ENCODE assay signal across 8 mouse cellular contexts in genomic region chr7:131881876-131882615, GRCm38 (mm10).
DNase-seq lines count a peak whose midpoint lies in the region; ATAC-seq lines count a peak whose summit lies in the region.

No protein-coding gene starts in this region.

- peak; percentile 89 for ATAC-seq in common myeloid progenitor, adult 5-6 weeks (replicated peaks; ENCODE audit: low read depth, poor library complexity, severe bottlenecking)
- ATAC-seq in lung, embryonic 15.5 days (ENCODE audit: borderline replicate concordance, extremely low read depth, low FRiP score, low TSS enrichment) = peak; percentile 57; the same call in 1 of the 2 replicates

- H3K36me3 ChIP-seq in lung, embryonic 15.5 days = no peaks in the 10 kb centered on the region

- no peak overlapping the region for H3K4me3 ChIP-seq in lung, embryonic 15.5 days

- H3K4me1 ChIP-seq in lung, embryonic 15.5 days = peaks cover 8% of the 10 kb centered on the region; the same call in 1 of the 2 replicates

- intact Hi-C loops in gastrocnemius, postnatal 36 days (cut with DNase I) = loop anchor here (1.0 to 10.0 kb wide), 2 partner anchors 343 to 447 kb away; no protein-coding TSS in a partner anchor

- H3K27me3 ChIP-seq in lung, embryonic 15.5 days = no peaks in the 10 kb centered on the region

- peak overlapping the region; percentile 32; the same call in 1 of the 2 replicates for H3K27ac ChIP-seq in lung, embryonic 15.5 days

- no peak overlapping the region for H3K9ac ChIP-seq in lung, embryonic 15.5 days

- DNase-seq in CD8-positive naive resting alpha-beta T cell, adult 2 months (ENCODE audit: low read depth in 2 of 2, low spot score in 2 of 2) = peak; percentile 32 to 33
- peak; percentile 58 to 91 for DNase-seq in adrenal gland, adult (ENCODE audit: inconsistent age in 2 of 2, low spot score in 1 of 2)
- DNase-seq in gastrocnemius, postnatal 36 days = peak; percentile 57 to 63
- peak; percentile 74 for DNase-seq in layer of hippocampus, adult 11-12 months (ENCODE audit: low spot score)
- peak; percentile 54 for DNase-seq in retina, postnatal 7 days (ENCODE audit: low read depth, low spot score)
- DNase-seq in urinary bladder, adult 18-20 months (ENCODE audit: low spot score in 2 of 2) = peak; percentile 18 to 73

- WGBS in lung, embryonic 15.5 days = 47% methylated on average over 5 of the region's 5 CpGs

- no peak overlapping the region for H3K4me2 ChIP-seq in lung, embryonic 15.5 days

- H3K9me3 ChIP-seq in lung, embryonic 15.5 days = no peaks in the 10 kb centered on the region
